Mouse (Mus musculus) spleen, embryonic (tissue): ENCODE data around the gene Arl1.
"Not testable (repeated sequence)": the region's sequence is repeated elsewhere in the genome, so short reads cannot be mapped to it uniquely, and the experiment has no call there.

Experiments used
- CTCF ChIA-PET: fragments of 350-600 bp; sonication (Branson Sonifier 250); formaldehyde crosslinking; loops from one replicate; lab custom pipeline; 2022; lab: Charles Lee

Arl1 gene

GRCm38 (mm10) chr10:88761524-88762212 is 31.0 kb downstream of the Arl1 start:
- CTCF ChIA-PET: no interaction called here

- CTCF ChIA-PET: no interaction called here
Measured at GRCm38 (mm10) chr10:88765431-88766142, 34.9 kb downstream of the Arl1 start.

- CTCF ChIA-PET: no interaction called here
Measured at GRCm38 (mm10) chr10:88768961-88769360, 38.3 kb downstream of the Arl1 start.

DNA sequence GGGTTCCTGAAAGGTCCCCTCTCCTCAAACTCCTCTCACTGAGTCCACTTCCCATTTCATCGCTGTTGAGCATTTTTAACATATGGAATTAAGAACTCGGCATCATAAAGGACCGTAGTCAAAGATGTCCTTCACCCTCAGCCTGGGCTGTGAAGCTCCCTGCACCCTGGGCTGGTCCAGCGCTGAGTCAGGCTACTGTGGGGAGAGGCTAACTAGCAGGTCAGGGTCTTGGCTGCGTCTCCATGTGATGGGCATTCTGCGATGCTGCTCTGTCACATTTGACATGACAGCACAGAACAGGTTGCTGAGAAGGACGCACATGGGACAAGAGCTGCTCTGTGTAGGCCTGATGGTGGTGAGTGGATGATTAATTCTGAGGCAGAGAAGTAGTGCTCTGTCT is 39.0 kb downstream of the Arl1 start:
- CTCF ChIA-PET: no interaction called here

- CTCF ChIA-PET: not testable (repeated sequence)
Measured at GRCm38 (mm10) chr10:88772965-88773364, 42.3 kb downstream of the Arl1 start.

DNA sequence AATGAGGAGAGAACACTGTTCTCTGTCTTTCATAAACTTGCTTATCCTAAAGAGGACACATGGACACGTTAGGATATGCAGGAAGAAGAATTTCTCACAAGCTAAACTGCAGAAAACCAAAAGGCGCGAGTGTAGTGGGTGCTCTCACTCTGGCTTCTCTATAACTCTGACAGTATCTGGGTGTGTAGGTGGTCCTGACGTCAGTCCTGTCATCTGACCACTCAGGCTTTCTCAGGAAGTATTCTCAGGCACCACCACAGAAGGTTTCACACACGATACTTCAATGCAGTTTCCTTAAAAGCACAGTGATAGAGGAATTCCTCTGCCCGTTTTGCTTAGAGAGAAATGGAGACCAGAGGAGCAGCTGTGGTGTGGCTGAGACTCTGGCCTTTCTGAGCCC is 45.5 kb downstream of the Arl1 start:
- CTCF ChIA-PET: no interaction called here

DNA sequence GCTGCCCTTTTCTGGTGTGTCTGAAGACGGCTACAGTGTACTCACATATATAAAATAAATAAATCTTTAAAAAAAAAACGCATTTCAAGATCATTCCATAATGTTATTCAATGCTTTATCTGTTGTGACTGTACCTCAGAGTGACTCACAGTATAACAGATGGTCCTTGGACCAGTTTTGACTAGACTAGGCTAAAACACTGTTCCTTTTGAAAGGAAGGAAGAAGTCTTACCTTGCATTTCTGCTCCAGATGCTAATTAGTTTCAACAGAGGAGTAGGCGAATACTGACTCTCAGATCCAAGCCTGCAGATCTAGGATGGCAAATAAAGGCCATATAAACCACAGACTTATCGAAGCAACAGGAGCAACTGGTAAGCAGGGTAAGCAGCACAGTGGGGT is 50.1 kb downstream of the Arl1 start:
- CTCF ChIA-PET: no interaction called here

DNA sequence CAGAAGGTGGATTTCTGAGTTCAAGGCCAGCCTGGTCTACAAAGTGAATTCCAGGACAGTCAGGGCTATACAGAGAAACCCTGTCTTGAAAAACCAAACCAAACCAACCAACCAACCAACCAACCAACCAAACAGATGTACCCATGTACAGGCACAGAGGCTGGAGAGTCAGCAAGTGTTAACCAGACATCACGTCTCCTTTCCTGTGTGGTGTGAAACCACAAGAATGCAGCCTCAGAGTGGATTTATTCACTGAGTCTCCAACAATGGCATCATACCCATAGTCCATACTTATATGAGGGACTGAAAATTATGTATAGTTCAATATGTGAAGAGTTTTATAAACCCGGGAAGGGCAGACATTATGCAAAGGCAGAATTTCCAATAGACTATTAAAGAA is 52.5 kb downstream of the Arl1 start:
- CTCF ChIA-PET: not testable (repeated sequence)

DNA sequence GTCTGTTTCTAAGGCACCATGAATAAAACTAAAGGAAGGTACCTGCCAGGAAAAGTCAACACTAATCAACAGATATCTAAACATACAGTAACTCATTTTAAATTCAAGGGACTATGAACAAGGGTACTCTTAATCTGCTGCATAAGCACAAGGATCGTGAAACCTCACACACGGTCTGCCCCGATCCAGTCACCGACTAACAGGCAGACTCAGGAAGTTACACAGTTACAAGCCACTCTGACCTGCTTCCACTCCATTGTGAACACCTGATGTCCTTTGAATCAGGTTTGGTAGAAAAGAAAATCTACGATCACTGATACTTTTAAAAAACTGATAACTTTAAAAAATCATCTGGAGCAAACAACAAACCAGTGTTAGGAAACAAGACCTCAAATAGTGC is 53.3 kb downstream of the Arl1 start:
- CTCF ChIA-PET: no interaction called here

- CTCF ChIA-PET: interaction anchor here (0.5 kb wide), 1 partner anchor 291 kb away, joined by 14 read pairs; no protein-coding TSS in a partner anchor
Measured at GRCm38 (mm10) chr10:88784513-88784931, 53.9 kb downstream of the Arl1 start.

- CTCF ChIA-PET: no interaction called here
Measured at GRCm38 (mm10) chr10:88793671-88794070, 63.0 kb downstream of the Arl1 start.
